11 mouse cellular contexts compared by ENCODE assay signal in genomic region chr8:122437708-122438331, GRCm38 (mm10). TPM values are rescaled to one million over a fixed set of nuclear protein-coding genes. Genes with fewer than 3 reads are reported as not detected.
DNase-seq lines count a peak whose midpoint lies in the region; ATAC-seq and TF ChIP-seq lines count a peak whose summit lies in the region.
"Had no signal": no experiment of that assay in that cellular context is flagged by ENCODE, and none has a peak within 500 bp of the region (broad histone marks: within the 10 kb centered on the region; RNA-seq: fewer than 3 reads in every experiment).

No protein-coding gene starts in this region.

- peak overlapping the region; percentile 38 for H3K9ac ChIP-seq in heart, embryonic 16.5 days (ENCODE audit: low read length)
- H3K9ac ChIP-seq in intestine, embryonic 15.5 days, result no peak overlapping the region
- H3K9ac ChIP-seq: embryonic facial prominence, embryonic 15.5 days had no signal

- H3K27me3 ChIP-seq in heart, embryonic 16.5 days (ENCODE audit: control insufficient read depth, insufficient read depth, low read length), result no peaks in the 10 kb centered on the region
- no peaks in the 10 kb centered on the region for H3K27me3 ChIP-seq in E14TG2a.4 (ENCODE audit: insufficient read depth, low read length)
- no peaks in the 10 kb centered on the region for H3K27me3 ChIP-seq in intestine, embryonic 15.5 days (replicated peaks)
- H3K27me3 ChIP-seq: embryonic facial prominence, embryonic 15.5 days had no signal

- peaks cover 3% of the 10 kb centered on the region for H3K9me3 ChIP-seq in heart, embryonic 16.5 days (replicated peaks; ENCODE audit: control insufficient read depth, low read length)
- no peaks in the 10 kb centered on the region for H3K9me3 ChIP-seq in E14TG2a.4 (ENCODE audit: low read length)
- no peaks in the 10 kb centered on the region for H3K9me3 ChIP-seq in intestine, embryonic 15.5 days
- H3K9me3 ChIP-seq: embryonic facial prominence, embryonic 15.5 days had no signal

- intact Hi-C loops in heart, postnatal 36 days (cut with DNase I), result loop anchor here (2.0 kb wide), 1 partner anchor 57 kb away; no protein-coding TSS in a partner anchor

- H3K4me1 ChIP-seq in heart, embryonic 16.5 days (ENCODE audit: control insufficient read depth, insufficient read depth, low read length), result peaks cover 13% of the 10 kb centered on the region
- peaks cover 88% of the 10 kb centered on the region for H3K4me1 ChIP-seq in E14TG2a.4 (replicated peaks; ENCODE audit: low read depth, low read length)
- H3K4me1 ChIP-seq in intestine, embryonic 15.5 days (replicated peaks), result peaks cover 22% of the 10 kb centered on the region

- no peak for ATAC-seq in heart, embryonic 16.5 days (replicated peaks; ENCODE audit: extremely low read depth, insufficient read depth, low FRiP score)
- no peak for ATAC-seq in intestine, embryonic 15.5 days
- ATAC-seq in megakaryocyte, adult 5-6 weeks (ENCODE audit: poor library complexity, severe bottlenecking), result peak; percentile 71

- no peak for TF ChIP-seq CTCF in E14TG2a.4 (conservative IDR thresholded peaks at IDR 0.05; ENCODE audit: low read length)

- H3K27ac ChIP-seq in heart, embryonic 16.5 days (ENCODE audit: low read length), result peak overlapping the region; percentile 59
- peak overlapping the region; percentile 67 for H3K27ac ChIP-seq in intestine, embryonic 15.5 days
- H3K27ac ChIP-seq: embryonic facial prominence, embryonic 15.5 days had no signal

- H3K4me2 ChIP-seq in heart, embryonic 16.5 days (ENCODE audit: low read depth, low read length), result peak overlapping the region; percentile 46
- peak overlapping the region; percentile 26 for H3K4me2 ChIP-seq in intestine, embryonic 15.5 days (replicated peaks)
- H3K4me2 ChIP-seq: embryonic facial prominence, embryonic 15.5 days had no signal

- WGBS in heart, embryonic 16.5 days, result 86% methylated on average over 13 of the region's 13 CpGs
- WGBS in intestine, embryonic 15.5 days, result 80% methylated on average over 13 of the region's 13 CpGs

- H3K4me3 ChIP-seq in heart, embryonic 16.5 days (ENCODE audit: low read length), result peak overlapping the region; percentile 18; the same call in 1 of the 2 replicates
- peak overlapping the region; percentile 57 for H3K4me3 ChIP-seq in E14TG2a.4 (replicated peaks; ENCODE audit: low read length)
- no peak overlapping the region for H3K4me3 ChIP-seq in intestine, embryonic 15.5 days (replicated peaks)
- H3K4me3 ChIP-seq: embryonic facial prominence, embryonic 15.5 days had no signal

- DNase-seq in heart, postnatal 36 days, result no peak
- DNase-seq in kidney, adult 11 months, result no peak
- DNase-seq in frontal cortex, postnatal 36 days (ENCODE audit: low spot score in 2 of 2), result no peak
- DNase-seq in urinary bladder, postnatal 25 days (ENCODE audit: low spot score), result no peak

- H3K36me3 ChIP-seq in heart, embryonic 16.5 days (ENCODE audit: control insufficient read depth, insufficient read depth), result peaks cover 19% of the 10 kb centered on the region
- peaks cover 74% of the 10 kb centered on the region for H3K36me3 ChIP-seq in E14TG2a.4 (ENCODE audit: insufficient read depth, low read length)
- H3K36me3 ChIP-seq in intestine, embryonic 15.5 days, result peaks cover 41% of the 10 kb centered on the region

RNA-seq across cellular contexts. Expression of gene Cyba, which starts 5.1 kb away (rescaled TPM):
- polyA plus RNA-seq in heart, embryonic 16.5 days (2015; fragmentation: Nextera tagmentation; extraction: Ambion mirVana), result 170 and 202 TPM in 2 replicates
- 10 to 100 TPM; 40.4 to 42.1 TPM for total RNA-seq in heart, postnatal 36 days (2021)
- 307 and 314 TPM in 2 replicates for polyA plus RNA-seq in intestine, embryonic 15.5 days (2015; fragmentation: Nextera tagmentation; extraction: Ambion mirVana)
- total RNA-seq in megakaryocyte, adult 5-6 weeks (2015), result 547 and 634 TPM in 2 replicates
- 285 and 337 TPM in 2 replicates for total RNA-seq in megakaryocyte, adult 5-6 weeks (2017)

RNA-seq across cellular contexts. Expression of gene Mvd, which starts 5.4 kb away (rescaled TPM):
- polyA plus RNA-seq in heart, embryonic 16.5 days (2015; fragmentation: Nextera tagmentation; extraction: Ambion mirVana), result 15.9 and 16.1 TPM in 2 replicates
- 1 to 10 TPM; 4.5 to 5.5 TPM for total RNA-seq in heart, postnatal 36 days (2021)
- 60.2 and 68.3 TPM in 2 replicates for polyA plus RNA-seq in intestine, embryonic 15.5 days (2015; fragmentation: Nextera tagmentation; extraction: Ambion mirVana)
- total RNA-seq in megakaryocyte, adult 5-6 weeks (2015), result 9.8 and 10.3 TPM in 2 replicates
- 15.2 and 15.6 TPM in 2 replicates for total RNA-seq in megakaryocyte, adult 5-6 weeks (2017)

RNA-seq across cellular contexts. Expression of gene Il17c, which starts 16.0 kb away (rescaled TPM):
- polyA plus RNA-seq in heart, embryonic 16.5 days (2015; fragmentation: Nextera tagmentation; extraction: Ambion mirVana), result 0.21 TPM in 1 of 2 replicates, not detected in the other
- not detected for total RNA-seq in heart, postnatal 36 days (2021)
- polyA plus RNA-seq in intestine, embryonic 15.5 days (2015; fragmentation: Nextera tagmentation; extraction: Ambion mirVana), result not detected in 2 replicates
- total RNA-seq in megakaryocyte, adult 5-6 weeks (2015), result not detected in 2 replicates
- not detected in 2 replicates for total RNA-seq in megakaryocyte, adult 5-6 weeks (2017)
- total RNA-seq: gastrocnemius, postnatal 4 days; megakaryocyte-erythroid progenitor cell, adult 5-6 weeks had no signal
- polyA plus RNA-seq: embryonic facial prominence, embryonic 15.5 days had no signal

RNA-seq across cellular contexts. Expression of gene Snai3, which starts 22.7 kb away (rescaled TPM):
- 2.8 and 3.6 TPM in 2 replicates for polyA plus RNA-seq in heart, embryonic 16.5 days (2015; fragmentation: Nextera tagmentation; extraction: Ambion mirVana)
- total RNA-seq in heart, postnatal 36 days (2021), result 1 to 10 TPM; 2.2 to 5.0 TPM
- polyA plus RNA-seq in intestine, embryonic 15.5 days (2015; fragmentation: Nextera tagmentation; extraction: Ambion mirVana), result 0.57 and 0.86 TPM in 2 replicates
- total RNA-seq in megakaryocyte, adult 5-6 weeks (2015), result 0.09 and 0.25 TPM in 2 replicates
- total RNA-seq in megakaryocyte, adult 5-6 weeks (2017), result not detected in 2 replicates
- total RNA-seq: megakaryocyte-erythroid progenitor cell, adult 5-6 weeks had no signal

RNA-seq across cellular contexts. Expression of gene Rnf166, which starts 38.0 kb away (rescaled TPM):
- polyA plus RNA-seq in heart, embryonic 16.5 days (2015; fragmentation: Nextera tagmentation; extraction: Ambion mirVana), result 42.1 and 48.6 TPM in 2 replicates
- total RNA-seq in heart, postnatal 36 days (2021), result 10 to 100 TPM; 37.3 to 40.0 TPM
- polyA plus RNA-seq in intestine, embryonic 15.5 days (2015; fragmentation: Nextera tagmentation; extraction: Ambion mirVana), result 29.5 and 31.5 TPM in 2 replicates
- 42.0 and 48.6 TPM in 2 replicates for total RNA-seq in megakaryocyte, adult 5-6 weeks (2015)
- 50.8 and 59.5 TPM in 2 replicates for total RNA-seq in megakaryocyte, adult 5-6 weeks (2017)

Comparison
In these comparisons a context has a peak if more than half of its experiments do, and no peak if none do; other contexts are left out.
1. RNA of gene Cyba, which starts 5.1 kb away (total RNA-seq): 285 to 634 TPM in megakaryocyte, adult 5-6 weeks; 40.4 to 42.1 TPM in heart, postnatal 36 days; every median in the first group is over 4 times any median in the second.